Mouse (Mus musculus) embryonic facial prominence, embryonic 13.5 days (tissue): ENCODE measurements at regions not wholly inside any gene's neighbourhood (a gene's known extent, or its start where the extent isn't known, plus 50 kb on each side); places are given as distances from the start of the nearest gene placed in this dataset.

Experiments used
- ATAC-seq: fragments of 200-750 bp; cut with Nextera tagmentation; 2 replicates; pipeline ENCODE4 v1.8.0; 2017; ENCODE audit warnings: low read depth; ENCODE audit not compliant: insufficient number of reproducible peaks, insufficient read depth, low FRiP score, low TSS enrichment
- H3K27ac ChIP-seq: fragments of 300-500 bp; sonication (generic); 2 replicates; pipeline ENCODE4 v1.5.1; 2015; ENCODE audit warnings: moderate library complexity, mild to moderate bottlenecking, inconsistent platforms
- H3K27me3 ChIP-seq: fragments of 300-500 bp; sonication (generic); 2 replicates; pipeline ENCODE4 v1.6.1; 2015; ENCODE audit warnings: mild to moderate bottlenecking, inconsistent platforms
- H3K36me3 ChIP-seq: fragments of 300-500 bp; sonication (generic); 2 replicates; pipeline ENCODE4 v1.6.1; 2015; ENCODE audit warnings: mild to moderate bottlenecking, inconsistent platforms
- H3K4me1 ChIP-seq: fragments of 300-500 bp; sonication (generic); 2 replicates; pipeline ENCODE4 v1.6.1; 2015; ENCODE audit warnings: inconsistent platforms
- H3K4me2 ChIP-seq: fragments of 300-500 bp; sonication (generic); 2 replicates; pipeline ENCODE4 v1.6.1; 2015; ENCODE audit warnings: moderate library complexity, mild to moderate bottlenecking, inconsistent platforms
- H3K4me3 ChIP-seq: fragments of 300-500 bp; sonication (generic); 2 replicates; pipeline ENCODE4 v1.5.1; 2015; ENCODE audit warnings: mild to moderate bottlenecking, inconsistent platforms
- H3K9ac ChIP-seq: fragments of 300-500 bp; sonication (generic); 2 replicates; pipeline ENCODE4 v1.6.1; 2015; ENCODE audit warnings: mild to moderate bottlenecking, inconsistent platforms
- H3K9me3 ChIP-seq: fragments of 300-500 bp; sonication (generic); 2 replicates; pipeline ENCODE4 v1.6.1; 2016; ENCODE audit warnings: inconsistent platforms
- WGBS: fragments of 180-500 bp; shearing (Covaris S2); methylation state at CpG from one replicate; pipeline ENCODE4 v1.1.7; 2015; ENCODE audit warnings: mixed read lengths; 5-methylcytosine and 5-hydroxymethylcytosine counted together

- WGBS, result 95% methylated on average over 13 of the region's 13 CpGs
- H3K36me3 ChIP-seq, result no peaks in the 10 kb centered on the region
- no peak overlapping the region for H3K4me2 ChIP-seq
- no peak overlapping the region for H3K4me3 ChIP-seq
- no peaks in the 10 kb centered on the region for H3K9me3 ChIP-seq
- H3K27me3 ChIP-seq, result no peaks in the 10 kb centered on the region
- no peak overlapping the region for H3K27ac ChIP-seq
- H3K9ac ChIP-seq, result no peak overlapping the region
- no peaks in the 10 kb centered on the region for H3K4me1 ChIP-seq
- no peak for ATAC-seq
Measured at GRCm38 (mm10) chr11:113034911-113035310, 252.9 kb downstream of the Sox9 start.

GRCm38 (mm10) chr11:113037736-113038135, 255.7 kb downstream of the Sox9 start:
- Histone ChIP-seq H3K36me3 (no peaks in the 10 kb centered on the region), H3K4me2 (no peak overlapping the region), H3K4me1 (no peaks in the 10 kb centered on the region), H3K27me3 (no peaks in the 10 kb centered on the region), H3K9ac (no peak overlapping the region), H3K27ac (no peak overlapping the region), H3K4me3 (no peak overlapping the region), H3K9me3 (no peaks in the 10 kb centered on the region)
- WGBS, result 84% methylated on average over 4 of the region's 4 CpGs
- ATAC-seq, result no peak

DNA sequence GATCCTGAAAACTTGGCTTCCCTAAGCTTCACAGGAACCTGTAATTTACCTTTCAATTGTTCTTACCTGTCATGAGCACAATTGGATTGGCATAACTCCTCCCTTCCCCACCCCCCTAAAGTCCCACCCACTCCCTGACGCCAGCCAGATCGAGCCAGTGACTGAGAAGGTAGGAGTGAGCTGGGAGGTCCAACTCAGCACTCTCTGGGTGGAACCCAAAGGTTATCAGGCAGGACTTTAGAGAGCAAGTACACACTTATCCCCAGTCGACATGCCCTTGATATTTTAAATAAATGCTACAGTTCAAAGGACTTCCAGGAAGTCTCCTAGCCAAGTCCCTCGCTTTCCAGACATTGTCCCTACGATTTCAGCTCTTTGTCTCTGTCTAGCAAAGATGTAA, 260.7 kb downstream of the Sox9 start:
- Histone ChIP-seq H3K4me1 (peaks cover 27% of the 10 kb centered on the region), H3K4me3 (no peak overlapping the region), H3K27ac (no peak overlapping the region), H3K27me3 (no peaks in the 10 kb centered on the region), H3K36me3 (no peaks in the 10 kb centered on the region; the same call in 1 of the 2 replicates), H3K9ac (no peak overlapping the region), H3K4me2 (no peak overlapping the region), H3K9me3 (no peaks in the 10 kb centered on the region)
- 45% methylated on average over 5 of the region's 5 CpGs for WGBS
- peak; percentile 40; the same call in 1 of the 2 replicates for ATAC-seq

DNA sequence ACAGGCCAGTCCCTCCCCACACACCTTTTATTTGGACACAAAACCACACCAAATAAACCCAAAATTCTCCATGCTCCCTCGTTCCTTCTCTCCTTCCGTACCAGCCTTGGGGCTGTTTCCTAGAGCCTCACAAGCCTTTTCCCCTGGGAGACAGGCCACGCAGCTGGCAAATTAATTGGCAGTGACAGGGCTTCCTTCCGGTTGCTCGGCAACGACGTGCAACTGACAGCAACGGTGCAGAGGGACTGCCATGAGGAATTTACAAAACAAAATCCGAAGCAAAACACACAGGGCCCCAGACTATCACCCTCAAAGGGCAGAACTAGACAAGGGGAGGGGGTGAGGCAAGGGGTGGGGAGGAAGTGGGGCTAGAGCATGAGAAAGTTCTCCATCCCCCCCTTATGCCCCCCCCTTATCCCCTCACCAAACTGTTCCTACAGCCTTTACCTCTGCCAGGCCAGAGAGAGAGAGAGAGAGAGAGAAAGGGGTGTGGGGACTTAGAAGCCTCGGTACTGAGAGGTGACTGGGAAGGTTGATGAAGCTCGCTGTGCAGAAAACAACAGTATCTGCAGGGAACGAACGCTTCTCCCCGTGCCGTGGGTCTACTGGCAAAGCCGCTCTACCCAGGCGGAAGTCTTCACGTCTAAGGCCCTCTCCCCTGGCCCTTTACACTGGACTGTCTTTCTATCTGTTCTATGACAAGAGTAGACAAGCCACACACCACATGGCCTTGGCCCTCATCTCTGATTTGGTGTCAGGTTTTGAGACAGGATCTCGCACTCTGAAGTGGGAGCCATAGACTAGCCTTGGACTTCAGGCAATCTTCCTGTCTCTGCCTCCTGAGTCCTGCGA, 264.4 kb downstream of the Sox9 start:
- WGBS, result 32% methylated on average over 20 of the region's 20 CpGs
- Histone ChIP-seq H3K4me3 (no peak overlapping the region), H3K9me3 (no peaks in the 10 kb centered on the region), H3K4me2 (peak overlapping the region; percentile 7), H3K36me3 (no peaks in the 10 kb centered on the region; the same call in 1 of the 2 replicates), H3K4me1 (peaks cover 27% of the 10 kb centered on the region), H3K9ac (no peak overlapping the region), H3K27ac (no peak overlapping the region), H3K27me3 (no peaks in the 10 kb centered on the region)
- ATAC-seq, result no peak

- Histone ChIP-seq H3K9me3 (no peaks in the 10 kb centered on the region), H3K9ac (no peak overlapping the region), H3K4me1 (peaks cover 27% of the 10 kb centered on the region), H3K27ac (no peak overlapping the region), H3K4me2 (no peak overlapping the region), H3K36me3 (no peaks in the 10 kb centered on the region; the same call in 1 of the 2 replicates), H3K27me3 (no peaks in the 10 kb centered on the region), H3K4me3 (no peak overlapping the region)
- ATAC-seq, result no peak
- 82% methylated on average over 7 of the region's 7 CpGs for WGBS
Measured at GRCm38 (mm10) chr11:113048158-113048557, 266.1 kb downstream of the Sox9 start.

- Histone ChIP-seq H3K4me2 (no peak overlapping the region), H3K9ac (no peak overlapping the region), H3K27me3 (no peaks in the 10 kb centered on the region), H3K9me3 (no peaks in the 10 kb centered on the region), H3K27ac (no peak overlapping the region), H3K36me3 (no peaks in the 10 kb centered on the region), H3K4me1 (peaks cover 21% of the 10 kb centered on the region), H3K4me3 (no peak overlapping the region)
- 64% methylated on average over 8 of the region's 8 CpGs for WGBS
- no peak for ATAC-seq
Measured at GRCm38 (mm10) chr11:113049593-113049992, 267.6 kb downstream of the Sox9 start.

- H3K27me3 ChIP-seq, result no peaks in the 10 kb centered on the region
- ATAC-seq, result no peak
- H3K9ac ChIP-seq, result no peak overlapping the region
- no peak overlapping the region for H3K4me3 ChIP-seq
- H3K4me1 ChIP-seq, result peaks cover 17% of the 10 kb centered on the region
- no peaks in the 10 kb centered on the region for H3K9me3 ChIP-seq
- H3K36me3 ChIP-seq, result no peaks in the 10 kb centered on the region
- 89% methylated on average over 11 of the region's 11 CpGs for whole genome bisulfite sequencing
- no peak overlapping the region for H3K27ac ChIP-seq
- H3K4me2 ChIP-seq, result no peak overlapping the region
Measured at GRCm38 (mm10) chr11:113052536-113052935, 270.5 kb downstream of the Sox9 start.

- ATAC-seq, result no peak
- 56% methylated on average over 12 of the region's 12 CpGs for WGBS
- peak overlapping the region; percentile 62; the same call in 1 of the 2 replicates for H3K27ac ChIP-seq
- H3K4me2 ChIP-seq, result no peak overlapping the region
- no peaks in the 10 kb centered on the region for H3K36me3 ChIP-seq
- H3K4me3 ChIP-seq, result no peak overlapping the region
- peaks cover 39% of the 10 kb centered on the region for H3K4me1 ChIP-seq
- H3K27me3 ChIP-seq, result no peaks in the 10 kb centered on the region
- no peaks in the 10 kb centered on the region for H3K9me3 ChIP-seq
- H3K9ac ChIP-seq, result no peak overlapping the region
Measured at GRCm38 (mm10) chr11:113056042-113056632, 274.1 kb downstream of the Sox9 start.

- Histone ChIP-seq H3K27me3 (no peaks in the 10 kb centered on the region), H3K27ac (peak overlapping the region; percentile 62), H3K4me2 (peak overlapping the region; percentile 14; the same call in 1 of the 2 replicates), H3K9me3 (no peaks in the 10 kb centered on the region), H3K9ac (0 out of 2 replicates have a peak overlapping the region, but pooled peaks have one; percentile 16), H3K36me3 (no peaks in the 10 kb centered on the region), H3K4me3 (no peak overlapping the region), H3K4me1 (peaks cover 40% of the 10 kb centered on the region)
- 6% methylated on average over 5 of the region's 5 CpGs for WGBS
- no peak for ATAC-seq
Measured at GRCm38 (mm10) chr11:113056824-113057223, 274.8 kb downstream of the Sox9 start.

DNA sequence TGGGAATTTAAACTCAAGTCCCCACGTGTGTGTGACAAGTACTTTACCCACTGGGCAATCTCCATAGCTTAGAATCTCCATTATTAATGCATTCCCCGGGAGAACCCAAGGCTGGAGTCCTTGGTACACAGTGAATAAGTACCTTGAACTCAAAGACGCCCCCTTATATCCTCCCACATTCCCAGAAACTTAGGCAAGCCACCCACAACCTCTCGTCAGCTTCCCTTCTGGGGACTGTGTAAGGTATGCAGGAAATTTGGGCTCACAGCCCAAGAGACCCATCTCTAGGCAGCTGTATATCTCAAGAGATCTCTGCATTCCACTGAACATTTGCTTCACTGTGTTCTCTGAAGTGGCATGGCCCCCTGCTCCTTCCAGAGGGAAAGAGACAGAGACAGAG, 288.3 kb downstream of the Sox9 start:
- ATAC-seq, result no peak
- H3K36me3 ChIP-seq, result no peaks in the 10 kb centered on the region

GRCm38 (mm10) chr11:113071942-113072341, 289.9 kb downstream of the Sox9 start:
- H3K4me3 ChIP-seq, result no peak overlapping the region
- H3K4me1 ChIP-seq, result no peaks in the 10 kb centered on the region
- no peaks in the 10 kb centered on the region for H3K9me3 ChIP-seq
- ATAC-seq, result no peak
- H3K9ac ChIP-seq, result no peak overlapping the region
- H3K27me3 ChIP-seq, result no peaks in the 10 kb centered on the region
- no peak overlapping the region for H3K27ac ChIP-seq
- no peak overlapping the region for H3K4me2 ChIP-seq
- 50% methylated on average over 10 of the region's 10 CpGs for WGBS
- H3K36me3 ChIP-seq, result no peaks in the 10 kb centered on the region

More for the DNA sequence above, 288.3 kb downstream of the Sox9 start:
- Histone ChIP-seq H3K27ac (no peak overlapping the region), H3K27me3 (peaks cover 11% of the 10 kb centered on the region), H3K4me2 (no peak overlapping the region), H3K9ac (no peak overlapping the region), H3K4me1 (no peaks in the 10 kb centered on the region), H3K4me3 (no peak overlapping the region), H3K9me3 (no peaks in the 10 kb centered on the region)
- WGBS, result 86% methylated on average over 4 of the region's 4 CpGs

DNA sequence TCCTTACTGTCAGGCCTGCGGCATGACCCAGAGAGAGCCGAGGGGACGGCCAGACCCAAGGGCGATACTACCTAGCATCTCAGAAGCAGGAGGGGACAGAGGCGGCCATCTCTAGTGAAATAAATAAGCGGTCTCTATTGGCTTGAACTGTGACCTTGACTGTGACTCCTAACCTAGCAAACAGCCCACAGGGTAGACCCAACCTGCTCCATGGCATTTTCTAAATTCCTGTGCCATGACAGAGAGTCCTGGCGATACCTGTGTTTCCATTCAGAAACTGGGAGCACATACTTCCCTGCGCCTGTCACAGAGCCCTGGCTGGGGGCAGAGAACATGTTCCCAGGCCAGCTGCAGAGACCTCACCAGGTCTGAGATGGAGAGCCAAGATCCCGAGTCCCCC, 292.3 kb downstream of the Sox9 start:
- ATAC-seq, result no peak
- WGBS, result 86% methylated on average over 9 of the region's 9 CpGs

More for the DNA sequence above, 292.3 kb downstream of the Sox9 start:
- Histone ChIP-seq H3K4me3 (no peak overlapping the region), H3K4me2 (no peak overlapping the region), H3K27me3 (no peaks in the 10 kb centered on the region), H3K9me3 (no peaks in the 10 kb centered on the region), H3K4me1 (no peaks in the 10 kb centered on the region), H3K36me3 (no peaks in the 10 kb centered on the region), H3K9ac (no peak overlapping the region), H3K27ac (no peak overlapping the region)
